Mouse (Mus musculus) left cerebral cortex, postnatal 10 days (tissue): ENCODE measurements around the gene Gzmk. TPM values are rescaled to one million over a fixed set of nuclear protein-coding genes. Genes with fewer than 3 reads are reported as not detected.
"Not testable (repeated sequence)": the region's sequence is repeated elsewhere in the genome, so short reads cannot be mapped to it uniquely, and the experiment has no call there.

Source experiments
- DNase-seq, 2 experiments: peaks; one replicate each; pipeline ENCODE4 v3.0.0; 2021 to 2022; ENCODE audit warnings: low spot score in 2 of 2, mixed read lengths in 1 of 2; ENCODE audit errors: extremely low spot score in 1 of 2
- intact Hi-C: fragments of 180-260 bp; cut with DNase I; formaldehyde crosslinking; loops from one replicate; pipeline ENCODE4 v1.15.1; 2025
- total RNA-seq, 2 experiments: library from RNA; stranded (reverse); gene quantifications; 2 replicates each; pipeline ENCODE4 v1.2.3; 2021

The Gzmk gene
- total RNA-seq: under 1 TPM in 1 of 2 experiments, not detected in 1; 0.26 TPM

DNA sequence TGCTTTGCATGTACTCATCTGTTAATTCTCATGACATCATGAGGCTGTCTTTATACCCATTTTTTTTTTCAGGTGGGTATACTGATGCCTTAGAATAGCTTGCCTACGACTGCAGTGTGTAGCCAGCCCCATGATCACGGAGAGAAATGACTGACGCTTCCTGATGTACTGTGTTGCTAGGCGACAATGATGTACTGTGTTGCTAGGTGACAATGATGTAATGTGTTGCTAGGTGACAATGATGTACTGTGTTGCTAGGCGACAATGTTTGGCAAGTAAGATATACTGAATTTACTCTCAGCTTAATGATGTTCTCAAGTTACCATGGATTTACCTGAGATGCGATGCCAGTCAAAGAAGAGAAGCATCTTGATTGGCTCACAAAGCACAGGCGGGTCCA lies at the start of gene Gzmk:
Gene Gzmk, minus strand, starts transcription at position 98 of the 400 bp plus-strand sequence.
- intact Hi-C loops: no loop called here
- DNase-seq: peak in 1 of 2 experiments; percentile 76

DNA sequence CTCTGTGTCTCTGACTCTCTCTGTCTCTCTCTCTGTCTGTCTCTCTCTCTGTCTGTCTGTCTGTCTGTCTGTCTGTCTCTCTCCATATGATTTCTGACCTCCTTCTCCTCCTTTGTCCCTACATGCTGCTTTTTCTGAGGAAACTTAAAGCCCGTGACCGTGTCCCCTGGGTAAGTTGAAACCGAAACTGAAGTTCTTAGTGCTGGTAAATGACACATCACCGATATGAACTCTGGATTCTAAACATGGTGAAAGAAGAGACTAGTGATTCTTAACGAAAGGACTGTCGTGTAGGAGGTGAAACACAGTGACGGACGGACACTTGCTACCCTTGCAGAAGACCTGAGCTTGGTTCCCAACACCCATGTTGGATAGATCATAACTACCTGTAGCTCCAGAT lies 45.5 kb upstream of the Gzmk start:
- intact Hi-C loops: no loop called here
- DNase-seq: no peak

DNA sequence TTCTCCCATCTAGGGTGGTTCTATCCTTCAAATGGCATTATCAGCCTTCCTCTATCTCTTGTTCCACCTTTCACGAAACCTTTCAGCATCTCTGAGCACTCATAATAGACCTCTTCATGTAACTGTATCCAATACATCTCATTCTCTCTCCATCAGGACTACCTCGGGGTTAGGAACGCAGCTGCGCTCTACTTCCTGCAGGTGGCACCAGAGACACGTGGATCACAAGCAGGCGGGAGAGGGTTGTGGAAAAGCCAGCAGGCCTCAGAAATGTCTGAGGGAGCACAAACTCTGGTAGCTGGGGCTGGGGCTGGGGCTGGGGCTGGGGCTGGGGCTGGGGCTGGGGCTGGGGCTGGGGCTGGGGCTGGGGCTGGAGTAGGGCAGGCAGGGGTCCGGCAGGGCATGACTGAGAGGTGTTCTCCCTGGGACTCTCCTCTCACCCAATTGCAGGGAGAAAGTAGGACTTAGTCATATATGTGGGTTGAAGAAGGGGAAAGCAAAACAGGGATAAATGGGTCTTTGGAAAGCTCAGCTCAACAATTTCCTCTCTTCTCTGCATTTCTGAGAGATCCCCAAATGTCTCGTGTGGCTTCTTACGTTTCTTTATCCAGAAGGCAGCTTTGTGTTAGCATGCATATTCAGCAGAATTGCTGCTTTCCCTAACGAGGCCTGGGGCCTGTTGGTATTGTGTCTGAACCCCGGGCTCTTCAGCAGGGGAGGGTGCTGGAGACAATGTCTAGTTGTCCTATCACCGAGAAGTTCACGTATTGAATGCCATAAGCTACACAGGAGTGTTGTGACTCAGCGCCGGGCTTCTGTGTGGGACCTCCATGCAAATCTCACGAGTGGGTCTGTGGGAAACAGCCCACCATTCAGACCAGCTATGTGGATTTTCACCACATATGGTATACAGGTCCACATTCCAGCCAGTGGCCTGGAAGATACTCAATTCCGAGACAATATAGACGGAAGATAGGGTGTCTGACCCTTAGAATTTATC lies 44.4 kb upstream of the Gzmk start:
- peak; percentile 82 to 85 for DNase-seq
- intact Hi-C loops: loop anchor here (5.0 kb wide), 3 partner anchors 223 to 597 kb away; partner anchors contain the start of genes Gpx8 and Snx18

DNA sequence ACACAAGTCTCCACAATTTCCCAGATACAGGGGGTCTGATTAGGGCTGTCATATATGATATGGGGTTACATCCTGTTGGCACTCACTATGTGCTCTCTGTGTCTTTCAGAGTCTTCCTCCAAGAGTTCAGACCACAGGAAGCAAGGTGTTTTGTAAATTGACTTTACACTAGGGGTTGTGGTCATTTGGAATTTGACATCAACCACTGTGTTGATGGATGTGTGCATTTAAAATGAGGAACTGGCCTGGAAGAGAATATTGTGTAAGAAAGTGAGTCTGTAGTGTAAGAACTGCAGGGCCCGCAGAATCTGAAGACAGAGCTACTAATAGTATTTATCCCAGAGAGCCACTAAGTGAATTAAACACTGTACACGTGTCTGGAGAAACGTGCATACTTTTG lies 41.5 kb upstream of the Gzmk start:
- no peak for DNase-seq
- intact Hi-C loops: loop anchor here (5.0 kb wide), 3 partner anchors 220 to 600 kb away; partner anchors contain the start of genes Gpx8 and Snx18

DNA sequence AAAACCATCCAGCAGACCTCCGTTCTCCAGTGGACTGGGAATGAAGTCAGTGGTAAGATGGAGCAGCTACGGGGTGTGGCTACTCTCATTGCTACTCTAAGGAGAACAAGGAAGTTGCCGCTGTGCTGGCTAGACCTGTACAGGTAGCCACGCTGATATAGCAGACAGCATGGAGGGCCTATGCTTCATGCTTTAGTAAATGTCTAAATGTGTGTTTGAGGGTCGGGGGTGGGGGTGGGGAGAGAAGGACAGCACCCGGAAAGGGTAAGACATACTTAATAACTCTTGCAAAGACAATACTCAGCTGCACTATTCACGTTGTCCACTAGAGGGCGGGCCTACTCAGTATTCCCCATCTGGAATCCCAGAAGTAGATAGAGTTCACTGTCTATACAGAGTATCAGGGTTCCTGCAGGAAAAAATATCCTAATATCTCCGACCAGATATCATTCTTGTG lies 40.8 kb upstream of the Gzmk start:
- DNase-seq: peak; percentile 70 to 71
- intact Hi-C loops: loop anchor here (5.0 kb wide), 3 partner anchors 219 to 601 kb away; partner anchors contain the start of genes Gpx8 and Snx18

DNA sequence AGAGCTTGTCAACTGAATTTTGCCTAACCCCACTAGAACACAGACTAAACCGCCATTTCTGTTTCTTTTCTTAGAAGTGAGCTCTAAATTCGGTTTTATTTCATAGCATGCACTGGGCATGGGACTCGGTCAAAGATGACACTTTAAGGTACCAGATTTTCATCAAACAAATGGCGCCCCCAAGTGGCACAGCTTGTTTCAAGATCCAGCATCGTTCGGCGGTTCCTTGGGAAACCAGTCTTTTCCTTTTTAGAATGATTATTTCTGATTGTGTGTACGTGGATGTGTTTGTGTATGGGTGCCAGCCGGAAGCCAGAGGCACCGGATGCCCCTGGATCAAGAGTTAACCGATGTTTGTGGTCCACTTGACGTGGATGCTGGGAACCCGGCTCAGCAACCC lies 39.5 kb upstream of the Gzmk start:
- DNase-seq: peak in 1 of 2 experiments; percentile 65
- intact Hi-C loops: loop anchor here (5.0 kb wide), 3 partner anchors 218 to 602 kb away; partner anchors contain the start of genes Gpx8 and Snx18

DNA sequence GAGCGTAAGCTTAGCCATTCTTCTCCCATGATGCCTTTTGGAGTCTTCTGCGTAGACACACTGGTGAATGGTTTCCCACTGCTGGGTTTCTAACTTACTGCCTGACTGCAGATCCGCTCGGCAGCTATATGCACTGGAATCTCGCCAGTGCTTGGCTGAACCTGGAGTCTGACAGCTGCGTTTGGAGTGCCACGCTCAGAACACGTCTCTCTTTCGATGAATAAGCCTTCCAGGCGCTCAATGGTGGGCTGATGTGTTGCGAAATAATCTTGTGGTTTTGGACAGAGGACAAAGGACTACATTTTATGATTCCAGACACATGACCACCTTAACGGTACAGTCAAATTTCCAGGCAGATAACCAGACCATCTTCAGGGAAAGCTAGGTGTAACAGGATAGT lies 37.1 kb upstream of the Gzmk start:
- DNase-seq: peak; percentile 56 to 58
- intact Hi-C loops: no loop called here

DNA sequence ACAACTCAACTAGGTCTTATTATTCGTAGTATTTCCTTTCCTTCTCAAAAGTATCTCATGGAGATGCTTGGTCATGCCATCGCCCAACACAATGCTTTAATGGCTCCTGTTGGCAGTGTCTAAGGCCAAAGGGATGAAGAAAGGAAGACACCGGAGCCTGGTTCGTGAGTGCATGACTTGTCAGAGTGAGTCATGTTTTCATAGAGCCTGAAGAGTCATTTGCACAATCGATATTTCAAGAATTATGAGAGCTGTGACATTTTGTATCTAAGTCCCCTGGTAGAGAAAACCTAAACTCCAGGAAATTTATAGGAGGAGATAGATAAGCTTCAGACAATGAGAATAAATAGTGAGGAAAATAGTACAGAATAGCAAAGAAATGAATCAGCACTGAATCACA lies 33.5 kb upstream of the Gzmk start:
- DNase-seq: no peak
- intact Hi-C loops: no loop called here

DNA sequence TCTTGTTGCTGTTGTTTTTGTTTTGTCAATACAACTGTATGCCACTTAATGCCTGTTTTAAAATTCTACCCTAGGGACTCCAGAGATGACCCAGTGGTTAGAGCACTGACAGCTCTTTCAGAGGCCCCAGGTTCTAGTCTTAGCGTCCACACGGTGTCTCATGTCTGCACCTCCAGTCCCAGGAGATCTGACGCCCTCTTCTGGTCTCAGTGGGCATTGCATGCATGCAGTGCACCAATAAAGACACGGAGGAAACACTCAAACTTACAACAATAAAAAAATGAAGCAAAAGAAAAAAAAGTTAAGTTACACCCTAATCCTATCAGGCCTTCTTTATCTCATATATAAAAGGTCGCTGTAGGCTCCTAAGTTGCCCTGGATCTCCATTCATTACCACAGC lies 31.5 kb upstream of the Gzmk start:
- DNase-seq: no peak
- intact Hi-C loops: no loop called here

DNA sequence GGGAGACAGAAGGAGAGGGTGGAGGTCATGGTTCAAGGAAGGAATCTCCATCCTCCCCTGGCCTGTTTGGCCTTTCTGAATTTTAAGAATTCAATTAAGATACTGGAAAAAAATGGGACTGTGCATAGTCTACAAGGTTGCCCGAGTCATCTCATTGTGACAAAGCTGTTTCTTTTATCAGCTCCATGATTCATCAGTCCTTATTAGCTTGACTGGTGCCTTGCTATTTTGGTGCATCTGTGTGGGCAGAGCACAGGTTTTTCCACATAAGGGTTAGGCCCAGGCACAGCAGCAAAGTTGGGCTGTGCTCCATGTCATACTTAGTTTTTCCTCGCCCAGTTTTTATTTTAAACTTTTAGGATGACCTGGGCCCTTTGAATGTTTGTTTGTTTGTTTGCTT lies 31.1 kb upstream of the Gzmk start:
- intact Hi-C loops: no loop called here
- no peak for DNase-seq

DNA sequence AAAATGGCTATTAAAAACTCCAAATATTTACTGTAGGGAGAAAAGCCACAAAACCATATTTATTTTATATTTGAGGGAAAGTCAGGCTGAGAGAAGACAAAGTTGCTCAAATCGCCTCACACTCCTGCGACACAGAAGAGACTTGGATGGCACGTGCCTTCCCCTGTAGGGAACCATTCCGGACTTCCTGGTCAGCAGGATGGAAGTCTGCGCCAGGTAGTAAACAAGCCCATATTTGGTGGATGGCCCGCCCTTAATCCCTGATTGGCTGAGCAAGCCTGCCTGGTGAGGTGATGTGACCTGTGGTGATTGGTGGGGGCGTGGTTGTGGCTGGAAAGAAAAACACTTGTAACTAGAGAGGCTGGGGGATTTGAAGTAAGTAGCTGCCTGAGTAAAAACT lies 26.9 kb upstream of the Gzmk start:
- intact Hi-C loops, DNase-seq: not testable (repeated sequence)

DNA sequence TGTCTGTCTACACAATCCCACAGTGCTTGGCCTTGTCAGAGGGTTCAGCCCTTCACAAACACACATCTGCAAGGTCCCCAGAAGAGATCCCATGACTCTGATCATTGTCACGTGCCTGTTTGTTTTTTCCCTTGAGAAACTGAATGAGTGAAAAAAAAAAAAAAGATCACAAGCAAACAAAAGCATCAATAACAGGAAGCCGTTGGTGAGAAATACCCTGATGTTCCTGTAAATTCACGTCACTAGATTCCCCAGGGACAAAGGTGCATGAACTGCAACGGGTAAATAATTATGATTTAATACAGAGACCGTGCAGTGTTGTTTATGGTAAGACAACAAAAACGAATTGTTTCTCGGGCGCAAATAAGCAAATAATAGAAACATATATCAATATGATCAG lies 19.3 kb upstream of the Gzmk start:
- intact Hi-C loops: no loop called here
- no peak for DNase-seq

DNA sequence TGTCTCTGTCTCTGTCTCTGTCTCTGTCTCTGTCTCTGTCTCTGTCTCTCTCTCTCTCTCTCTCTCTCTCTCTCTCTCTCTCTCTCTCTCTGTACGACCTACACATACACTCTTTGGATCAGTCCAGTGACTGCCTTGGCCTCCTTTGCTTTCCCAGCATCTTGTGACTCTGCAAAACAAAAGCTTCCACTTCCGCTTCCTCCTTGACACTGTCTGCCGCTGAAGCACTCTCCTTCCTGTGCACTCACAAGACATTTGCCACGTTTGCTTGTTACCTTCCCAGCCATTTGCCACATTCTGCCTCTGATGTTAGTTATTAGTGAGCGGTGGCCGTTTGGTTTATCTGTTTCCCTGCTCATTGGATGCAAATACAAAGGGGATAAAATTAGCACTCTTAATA lies 16.4 kb upstream of the Gzmk start:
- intact Hi-C loops: no loop called here
- DNase-seq: no peak

DNA sequence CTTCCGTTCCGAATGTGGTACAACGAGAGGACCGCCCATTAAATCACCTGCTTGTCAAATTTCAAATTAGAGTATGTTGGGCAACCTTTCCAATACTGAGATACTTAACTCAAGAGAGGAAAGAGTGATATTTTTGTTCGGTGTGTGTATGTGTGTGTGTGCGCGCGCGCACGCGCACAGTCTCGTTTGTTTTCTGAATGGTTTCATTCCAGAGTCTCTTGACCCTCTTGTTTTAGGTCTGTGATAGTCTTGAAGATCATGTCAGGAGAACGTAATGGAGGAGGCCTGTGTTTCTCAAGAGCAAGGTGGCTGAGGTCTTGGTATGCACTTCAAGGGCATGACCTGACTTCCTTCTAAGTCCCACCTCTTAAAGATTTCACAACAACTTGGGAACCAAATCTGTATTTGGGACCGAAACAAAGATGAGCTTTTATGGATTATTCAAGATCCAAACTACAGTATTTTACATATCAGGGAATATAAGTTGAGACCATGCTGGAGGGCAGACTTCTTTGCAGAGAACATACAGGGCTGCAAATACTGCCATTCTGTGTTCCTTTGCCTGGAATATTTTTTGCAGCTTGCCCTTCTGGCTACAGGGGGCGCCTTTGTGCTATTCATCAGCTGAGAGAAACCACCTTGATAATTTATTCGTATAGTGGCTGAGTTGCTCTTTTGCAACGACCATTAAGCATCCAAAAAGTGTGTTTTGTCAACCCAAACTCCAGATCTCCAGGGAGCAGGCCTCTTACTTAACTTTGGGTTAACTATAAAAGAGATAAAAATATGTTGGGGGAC lies 2.2 kb upstream of the Gzmk start:
- intact Hi-C loops: no loop called here
- no peak for DNase-seq

DNA sequence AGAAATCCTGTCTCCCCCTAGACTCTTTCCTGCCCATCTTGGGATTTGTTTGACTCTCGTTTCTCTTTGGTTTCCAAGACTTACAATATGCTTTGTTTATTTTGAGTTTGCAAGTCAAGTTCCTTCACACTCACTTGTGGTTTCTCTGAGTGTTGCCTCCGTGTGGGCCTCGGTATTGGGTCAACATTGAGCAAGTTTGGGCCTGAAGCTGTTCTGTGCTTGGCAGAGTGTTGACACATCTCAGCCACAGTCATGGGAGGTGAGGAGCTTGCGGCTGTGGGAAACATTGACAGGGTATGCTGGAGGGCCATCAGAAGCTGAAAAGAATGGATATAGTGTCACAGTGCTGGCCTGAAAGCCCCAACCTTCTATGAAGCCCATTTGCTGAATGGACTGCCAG lies 1.4 kb upstream of the Gzmk start:
- no peak for DNase-seq
- intact Hi-C loops: no loop called here

DNA sequence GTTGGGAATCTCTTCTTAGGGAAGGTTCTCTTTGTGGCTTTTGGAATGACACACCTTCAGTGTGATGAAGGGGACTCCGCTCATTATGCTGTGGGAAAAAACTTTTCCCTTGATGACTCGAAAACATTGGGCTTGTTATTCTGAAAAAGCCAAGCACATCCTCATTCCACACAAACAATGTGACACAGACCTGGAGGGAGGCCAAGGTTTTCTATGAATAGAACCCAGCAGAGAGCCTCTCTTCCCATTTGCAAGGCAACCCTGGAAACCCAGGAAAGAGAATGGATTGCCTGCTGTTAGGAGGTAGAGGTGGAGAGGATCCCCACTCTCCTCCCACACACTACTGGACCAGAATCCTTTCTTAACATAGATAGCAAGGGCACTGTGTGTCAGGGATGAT lies 1.6 kb downstream of the Gzmk start:
- DNase-seq: peak; percentile 40 to 79

DNA sequence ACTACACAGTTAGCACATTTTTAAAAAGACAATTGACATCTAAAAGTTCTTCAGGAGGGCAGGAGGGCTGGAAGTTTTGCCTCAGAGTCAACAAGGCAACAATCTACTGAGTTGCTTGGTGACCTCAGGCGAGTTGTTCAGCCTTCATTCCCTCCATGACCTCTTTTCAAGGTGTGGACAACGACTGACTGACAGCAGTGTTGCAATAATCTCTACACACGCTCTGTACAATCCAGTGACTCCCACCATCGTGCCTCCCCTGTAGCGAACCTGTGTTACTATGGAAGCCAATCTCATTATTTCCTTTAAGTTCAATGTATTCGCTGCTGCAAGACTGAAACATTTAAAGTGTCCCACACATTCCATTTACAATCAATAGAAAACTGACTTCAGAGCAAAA lies 3.9 kb downstream of the Gzmk start:
- intact Hi-C loops: no loop called here

More for the DNA sequence above, 1.6 kb downstream of the Gzmk start:
- intact Hi-C loops: no loop called here

DNA sequence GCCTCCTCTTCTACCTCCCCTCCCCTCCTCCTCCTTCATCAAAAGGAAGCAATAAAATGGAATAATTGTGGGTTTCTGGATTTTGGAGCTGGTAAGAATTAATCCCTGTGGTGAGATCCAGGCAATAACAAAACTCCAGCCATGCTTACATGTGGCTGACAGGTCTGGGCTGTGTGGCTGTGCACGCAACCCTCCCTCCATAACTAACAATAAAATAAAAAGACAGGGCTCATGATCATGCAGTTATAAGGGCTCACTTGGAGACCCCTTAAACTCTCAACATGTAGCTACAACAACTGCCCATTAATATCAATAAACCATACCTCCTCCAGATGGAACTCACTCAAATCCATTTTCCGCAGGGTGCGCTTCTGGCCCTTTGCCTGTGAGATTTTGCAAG lies 11.8 kb downstream of the Gzmk start:
- DNase-seq: no peak
- intact Hi-C loops: no loop called here

More for the DNA sequence above, 3.9 kb downstream of the Gzmk start:
- no peak for DNase-seq

DNA sequence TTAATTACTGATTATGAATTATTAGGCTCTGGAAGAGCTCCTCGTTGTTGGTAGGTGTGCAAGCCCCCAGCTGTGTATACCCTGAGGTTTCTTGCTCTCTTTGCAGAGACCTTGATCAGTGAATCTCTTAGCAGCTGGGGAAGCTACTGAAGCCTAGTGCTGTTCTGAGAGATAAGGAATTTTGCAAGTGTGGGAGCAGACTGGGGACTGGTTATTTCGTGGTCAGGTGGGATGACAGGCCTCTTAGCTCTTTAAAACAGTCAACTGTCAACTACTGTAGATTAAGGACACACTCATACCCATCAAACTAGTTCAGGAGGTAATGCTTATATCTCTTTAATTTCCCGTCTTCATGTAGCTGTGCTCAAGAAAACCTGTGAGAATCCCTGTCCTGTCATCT lies 13.3 kb downstream of the Gzmk start:
- no peak for DNase-seq
- intact Hi-C loops: no loop called here
